Mouse (Mus musculus): ENCODE measurements around the gene Trappc1.

DNA sequence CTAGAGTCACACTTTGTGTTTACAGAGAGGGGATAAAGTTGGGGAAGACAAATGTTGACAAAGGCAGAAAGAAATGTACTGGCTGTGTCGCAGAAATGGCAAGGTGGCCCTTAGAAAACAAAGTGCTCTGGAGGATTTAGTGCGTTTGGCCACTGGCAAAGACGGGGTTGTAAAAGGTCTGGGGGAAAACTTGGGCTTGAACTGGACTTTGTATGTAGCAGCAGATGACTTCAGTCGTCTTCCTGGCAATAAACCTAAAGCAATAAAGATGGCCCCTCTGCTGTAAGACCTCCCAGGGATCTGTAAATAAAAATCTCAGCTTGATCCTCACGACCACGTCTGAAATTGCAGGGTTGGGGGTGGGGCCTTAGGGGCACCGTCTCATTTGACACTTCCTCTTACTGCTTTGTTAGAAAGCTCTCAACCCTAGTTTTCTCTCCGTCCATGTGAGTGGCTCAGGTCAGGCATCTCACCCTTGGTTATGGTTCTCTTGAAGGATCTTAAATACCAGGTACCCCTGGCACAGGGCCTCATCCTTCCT lies 9.0 kb downstream of the Trappc1 start:
- TF ChIP-seq CTCF (IDR thresholded peaks at IDR 0.05; ENCODE audit: low read depth) (no peak), EP300 (IDR thresholded peaks at IDR 0.05; ENCODE audit: low read depth) (no peak)
